Mouse (Mus musculus) gastrocnemius, adult 2 months (tissue): ENCODE data around the gene Gm26602. TPM values are rescaled to one million over a fixed set of nuclear protein-coding genes. Genes with fewer than 3 reads are reported as not detected.
"Not testable (repeated sequence)": the region's sequence is repeated elsewhere in the genome, so short reads cannot be mapped to it uniquely, and the experiment has no call there.

Experiments used
- DNase-seq: peaks from one replicate; pipeline ENCODE4 v3.0.0; 2022
- H3K27ac ChIP-seq: fragments of 200-600 bp; 2 replicates; pipeline ENCODE4 v1.8.1; 2022; ENCODE audit warnings: mild to moderate bottlenecking
- H3K4me3 ChIP-seq: fragments of 200-600 bp; 2 replicates; pipeline ENCODE4 v1.8.1; 2022; ENCODE audit warnings: mild to moderate bottlenecking, moderate library complexity
- CTCF ChIP-seq: fragments of 200-600 bp; IDR thresholded peaks from 2 replicates; pipeline ENCODE4 v1.8.1; 2022; ENCODE audit warnings: antibody characterized with exemption, mild to moderate bottlenecking, moderate library complexity
- intact Hi-C: fragments of 180-260 bp; cut with DNase I; formaldehyde crosslinking; loops from one replicate; pipeline ENCODE4 v1.15.1; 2025
- microRNA-seq: library from miRNA; unstranded; fragments of <30 nt; microRNA quantifications from one replicate; pipeline ENCODE4 v1.2.0, GENCODE M21; 2021
- total RNA-seq, 2 experiments: library from RNA; stranded (reverse); gene quantifications; 2 replicates each; pipeline ENCODE4 v1.2.3; 2021

Gene Gm26602
- total RNA-seq, 2 experiments from 2014 or later, result not detected

- H3K27ac ChIP-seq, result no peak overlapping the region
- H3K4me3 ChIP-seq, result no peak overlapping the region
- TF ChIP-seq CTCF, result no peak
- no peak for DNase-seq
- intact Hi-C loops, result no loop called here
Observed at GRCm38 (mm10) chr10:79946752-79947322, 36.2 kb downstream of the Gm26602 start.

- DNase-seq, result no peak
- intact Hi-C loops, result no loop called here
- TF ChIP-seq CTCF, result no peak
- no peak overlapping the region for H3K4me3 ChIP-seq
- H3K27ac ChIP-seq, result no peak overlapping the region
Observed at GRCm38 (mm10) chr10:79947502-79947901, 36.8 kb downstream of the Gm26602 start.

GRCm38 (mm10) chr10:79949873-79950272 lies 39.2 kb downstream of the Gm26602 start:
- TF ChIP-seq CTCF, result no peak
- no peak overlapping the region for H3K4me3 ChIP-seq
- intact Hi-C loops, result no loop called here
- no peak for DNase-seq
- H3K27ac ChIP-seq, result no peak overlapping the region

DNA sequence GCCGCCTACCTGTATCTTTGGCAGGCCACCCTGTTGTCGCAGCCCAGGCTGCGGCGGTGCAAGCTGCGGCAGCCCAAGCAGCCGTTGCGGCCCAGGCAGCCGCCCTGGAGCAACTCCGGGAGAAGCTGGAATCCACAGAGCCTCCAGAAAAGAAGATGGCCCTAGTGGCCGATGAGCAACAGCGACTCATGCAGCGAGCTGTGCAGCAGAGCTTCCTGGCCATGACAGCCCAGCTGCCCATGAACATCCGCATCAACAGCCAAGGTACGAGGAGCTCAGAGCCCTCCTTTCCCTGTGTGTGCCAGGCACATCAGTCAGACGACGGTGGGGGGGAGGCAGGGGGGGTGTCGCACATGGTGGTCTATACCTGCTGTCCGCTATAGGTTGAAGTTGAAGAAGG lies 40.0 kb downstream of the Gm26602 start:
- DNase-seq, result no peak
- no peak overlapping the region for H3K27ac ChIP-seq
- no peak overlapping the region for H3K4me3 ChIP-seq
- intact Hi-C loops, result no loop called here
- no peak for TF ChIP-seq CTCF

DNA sequence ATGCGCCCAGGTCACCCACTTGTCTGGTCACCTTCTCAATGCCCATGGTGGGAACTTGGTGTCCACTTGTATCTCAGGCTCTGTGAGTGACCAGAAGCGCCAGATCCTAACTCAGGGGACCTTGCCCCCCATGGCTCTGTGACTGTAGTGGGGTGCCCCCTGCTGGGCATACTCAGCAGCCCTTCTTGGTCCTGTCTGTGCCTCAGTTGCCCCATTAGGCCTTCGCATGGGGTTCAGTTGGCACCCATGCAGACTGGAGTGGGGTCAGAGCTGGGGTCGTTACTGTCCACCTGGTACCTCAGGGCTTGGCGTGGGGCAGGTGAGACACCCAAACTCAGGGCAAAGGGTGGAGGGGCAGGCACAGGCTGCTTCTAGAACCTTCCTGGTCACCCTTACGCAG lies 43.3 kb downstream of the Gm26602 start:
- H3K27ac ChIP-seq, result no peak overlapping the region
- peak; percentile 57 for DNase-seq
- H3K4me3 ChIP-seq, result no peak overlapping the region
- TF ChIP-seq CTCF, result peak; percentile 71
- intact Hi-C loops, result loop anchor here (2.0 kb wide), 1 partner anchor 17 kb away; no protein-coding TSS in a partner anchor

- no peak overlapping the region for H3K27ac ChIP-seq
- intact Hi-C loops, result loop anchor here (5.0 kb wide), 1 partner anchor 118 kb away; no protein-coding TSS in a partner anchor
- no peak for DNase-seq
- no peak overlapping the region for H3K4me3 ChIP-seq
- no peak for TF ChIP-seq CTCF
Observed at GRCm38 (mm10) chr10:79955691-79956090, 45.0 kb downstream of the Gm26602 start.

- no peak for DNase-seq
- intact Hi-C loops, result loop anchor here (5.0 kb wide), 1 partner anchor 119 kb away; no protein-coding TSS in a partner anchor
- no peak overlapping the region for H3K4me3 ChIP-seq
- no peak overlapping the region for H3K27ac ChIP-seq
- no peak for TF ChIP-seq CTCF
Observed at GRCm38 (mm10) chr10:79956643-79957154, 46.0 kb downstream of the Gm26602 start.

GRCm38 (mm10) chr10:79958140-79958816 lies 47.6 kb downstream of the Gm26602 start:
- Histone ChIP-seq H3K27ac (peak overlapping the region; percentile 74), H3K4me3 (peak overlapping the region; percentile 58)
- peak; percentile 85 for DNase-seq
- intact Hi-C loops, result loop anchor here (1.0 to 5.0 kb wide), 3 partner anchors 33 to 121 kb away; no protein-coding TSS in a partner anchor
- peak; percentile 99 for TF ChIP-seq CTCF

DNA sequence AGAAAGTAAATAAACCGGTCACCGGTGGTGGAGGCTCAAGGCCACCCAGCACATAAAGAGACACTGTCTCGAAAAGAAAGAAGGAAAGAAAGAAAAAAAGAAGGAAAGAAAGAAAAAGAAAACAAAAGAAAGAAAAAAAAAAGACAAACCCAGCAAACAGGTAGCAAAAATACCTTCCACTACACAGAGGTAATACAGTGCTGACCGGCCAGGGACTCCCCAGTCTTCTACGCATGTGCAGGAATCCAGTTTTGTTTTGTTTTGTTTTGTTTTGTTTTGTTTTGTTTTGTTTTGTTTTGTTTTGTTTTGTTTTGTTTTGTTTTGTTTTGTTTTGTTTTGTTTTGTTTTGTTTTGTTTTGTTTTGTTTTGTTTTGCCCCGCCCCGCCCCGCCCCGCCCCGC lies 48.8 kb downstream of the Gm26602 start:
- intact Hi-C loops, result loop anchor here (2.0 to 5.0 kb wide), 2 partner anchors 67 to 122 kb away; no protein-coding TSS in a partner anchor
- not testable (repeated sequence) for DNase-seq
- H3K27ac ChIP-seq, result peak overlapping the region; percentile 90
- H3K4me3 ChIP-seq, result peak overlapping the region; percentile 93

DNA sequence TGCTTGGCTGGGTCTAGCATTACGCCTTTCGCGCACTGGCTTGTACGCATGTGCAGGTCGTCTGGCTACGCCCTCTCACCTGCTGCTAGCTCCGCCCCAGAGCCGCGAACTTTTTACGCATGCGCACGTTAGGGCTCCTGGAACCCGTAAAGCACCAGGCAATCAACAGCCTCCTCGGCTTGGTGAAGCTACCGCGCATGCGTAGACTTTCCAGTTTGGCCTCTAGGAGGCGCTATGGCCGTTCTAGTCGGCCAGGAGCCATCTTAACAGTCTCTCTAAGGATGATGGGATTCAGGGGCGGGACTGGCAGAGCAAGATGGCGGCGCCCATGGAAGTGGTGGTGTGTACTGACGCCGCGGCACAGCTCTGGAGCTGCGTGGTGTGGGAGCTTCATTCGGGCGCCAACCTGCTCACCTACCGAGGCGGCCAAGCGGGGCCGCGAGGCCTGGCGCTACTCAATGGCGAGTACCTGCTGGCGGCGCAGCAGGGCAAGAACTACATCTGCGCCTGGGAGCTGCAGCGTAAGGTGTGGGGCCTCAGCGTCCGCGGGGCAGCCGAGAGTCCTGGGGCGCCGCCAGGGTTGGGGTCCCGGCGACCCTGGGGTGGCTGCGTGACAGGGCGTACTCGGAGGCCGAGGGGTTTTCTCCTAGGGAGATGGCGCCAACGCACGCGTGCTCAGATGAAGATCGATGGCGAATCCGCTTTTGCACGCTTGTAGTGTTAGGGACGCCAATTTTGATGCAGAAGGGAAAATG lies 49.4 kb downstream of the Gm26602 start, which contains the start of gene Wdr18:
TSS of gene Wdr18 (plus strand) at position 306 of the 755 bp plus-strand sequence.
- peak; percentile 91 for TF ChIP-seq CTCF
- H3K4me3 ChIP-seq, result peak within 1 kb of the TSS; percentile 93
- DNase-seq, result peak; percentile 99
- H3K27ac ChIP-seq, result peak within 1 kb of the TSS; percentile 90
- intact Hi-C loops, result loop anchor here (1.0 to 5.0 kb wide), 3 partner anchors 21 to 123 kb away; no protein-coding TSS in a partner anchor

Small RNAs within 50 kb of the gene (microRNA-seq; reads per million reads assigned to microRNA genes)
- not detected for gene Mir6910

Other genes with a start within 250 kb of the Gm26602 start
- not detected for gene Madcam1, start 246.3 kb upstream of the Gm26602 start, total RNA-seq
- gene Tpgs1, start 241.5 kb upstream of the Gm26602 start, total RNA-seq, result 10 to 100 TPM; 18.4 to 19.2 TPM
- 100 to 1,000 TPM; 366 to 415 TPM for gene Cdc34, start 228.7 kb upstream of the Gm26602 start, total RNA-seq
- 1 to 10 TPM; 7.2 to 9.8 TPM for gene Gzmm, start 221.8 kb upstream of the Gm26602 start, total RNA-seq
- gene Bsg, start 206.4 kb upstream of the Gm26602 start, total RNA-seq, result 100 to 1,000 TPM; 650 to 652 TPM
- under 1 TPM; 0.47 to 0.84 TPM for gene Hcn2, start 194.2 kb upstream of the Gm26602 start, total RNA-seq
- gene Polrmt, start 164.3 kb upstream of the Gm26602 start, total RNA-seq, result 10 to 100 TPM; 27.0 to 40.8 TPM
- not detected for gene Fgf22, start 155.8 kb upstream of the Gm26602 start, total RNA-seq
- 10 to 100 TPM; 46.1 to 53.6 TPM for gene Rnf126, start 143.9 kb upstream of the Gm26602 start, total RNA-seq
- 1 to 10 TPM; 1.0 to 1.5 TPM for gene Fstl3, start 133.6 kb upstream of the Gm26602 start, total RNA-seq
- gene Prss57, start 119.9 kb upstream of the Gm26602 start, total RNA-seq, result not detected
- gene Palm, start 117.3 kb upstream of the Gm26602 start, total RNA-seq, result 10 to 100 TPM; 18.1 to 23.0 TPM
- gene Misp, start 89.9 kb upstream of the Gm26602 start, total RNA-seq, result not detected
- 10 to 100 TPM; 18.8 to 25.1 TPM for gene Ptbp1, start 56.4 kb upstream of the Gm26602 start, total RNA-seq
- not detected for gene Prtn3, start 36.4 kb upstream of the Gm26602 start, total RNA-seq
- under 1 TPM in 1 of 2 experiments, not detected in 1; 0.17 TPM for gene Plppr3, start 36.2 kb upstream of the Gm26602 start, total RNA-seq
- gene Elane, start 24.6 kb upstream of the Gm26602 start, total RNA-seq, result not detected
- 10 to 100 TPM; 12.9 to 77.1 TPM for gene Cfd, start 20.0 kb upstream of the Gm26602 start, total RNA-seq
- 10 to 100 TPM; 32.6 to 37.2 TPM for gene Med16, start 1.9 kb upstream of the Gm26602 start, total RNA-seq
- under 1 TPM; 0.17 to 0.23 TPM for gene Kiss1r, start 6.1 kb downstream of the Gm26602 start, total RNA-seq
- gene R3hdm4, start 10.4 kb downstream of the Gm26602 start, total RNA-seq, result 100 to 1,000 TPM; 107 to 121 TPM
- 1 to 10 TPM; 1.8 to 2.1 TPM for gene Arid3a, start 16.2 kb downstream of the Gm26602 start, total RNA-seq
- gene Wdr18, start 49.3 kb downstream of the Gm26602 start, total RNA-seq, result 10 to 100 TPM; 19.7 to 22.0 TPM
- gene Grin3b, start 59.9 kb downstream of the Gm26602 start, total RNA-seq, result under 1 TPM; 0.25 to 0.28 TPM
- gene Tmem259, start 73.5 kb downstream of the Gm26602 start, total RNA-seq, result 10 to 100 TPM; 70.9 to 75.1 TPM
- gene Cnn2, start 77.7 kb downstream of the Gm26602 start, total RNA-seq, result 1 to 10 TPM; 3.9 to 9.7 TPM
- gene Abca7, start 85.6 kb downstream of the Gm26602 start, total RNA-seq, result 1 to 10 TPM; 6.7 to 7.2 TPM
- 1 to 10 TPM in 1 of 2 experiments, under 1 TPM in 1; 0.97 to 1.4 TPM for gene Arhgap45, start 105.8 kb downstream of the Gm26602 start, total RNA-seq
- 10 to 100 TPM; 42.0 to 50.9 TPM for gene Polr2e, start 128.9 kb downstream of the Gm26602 start, total RNA-seq
- 100 to 1,000 TPM; 552 to 603 TPM for gene Gpx4, start 136.3 kb downstream of the Gm26602 start, total RNA-seq
- 1 to 10 TPM; 6.2 to 7.1 TPM for gene Sbno2, start 194.7 kb downstream of the Gm26602 start, total RNA-seq
- 100 to 1,000 TPM; 144 to 153 TPM for gene Stk11, start 204.9 kb downstream of the Gm26602 start, total RNA-seq
- gene Atp5d, start 227.8 kb downstream of the Gm26602 start, total RNA-seq, result 100 to 1,000 TPM; 535 to 725 TPM
- 1 to 10 TPM; 1.8 to 2.3 TPM for gene Cbarp, start 230.0 kb downstream of the Gm26602 start, total RNA-seq
- gene Midn, start 237.4 kb downstream of the Gm26602 start, total RNA-seq, result 10 to 100 TPM; 34.3 to 39.8 TPM